Mouse (Mus musculus) liver, adult 2 months (tissue): ENCODE results near the gene Emc1.

ENCODE experiments used
- CTCF ChIP-seq: fragments of 200-500 bp; IDR thresholded peaks from 2 replicates; pipeline ENCODE4 v1.5.1; 2011; ENCODE audit warnings: low read depth, low read length, control low read depth
- POLR2A ChIP-seq: fragments of 200-500 bp; IDR thresholded peaks from 2 replicates; pipeline ENCODE4 v1.6.1; 2011; ENCODE audit warnings: low read length, control low read depth; ENCODE audit not compliant: insufficient read depth; ENCODE audit errors: extremely low read depth

DNA sequence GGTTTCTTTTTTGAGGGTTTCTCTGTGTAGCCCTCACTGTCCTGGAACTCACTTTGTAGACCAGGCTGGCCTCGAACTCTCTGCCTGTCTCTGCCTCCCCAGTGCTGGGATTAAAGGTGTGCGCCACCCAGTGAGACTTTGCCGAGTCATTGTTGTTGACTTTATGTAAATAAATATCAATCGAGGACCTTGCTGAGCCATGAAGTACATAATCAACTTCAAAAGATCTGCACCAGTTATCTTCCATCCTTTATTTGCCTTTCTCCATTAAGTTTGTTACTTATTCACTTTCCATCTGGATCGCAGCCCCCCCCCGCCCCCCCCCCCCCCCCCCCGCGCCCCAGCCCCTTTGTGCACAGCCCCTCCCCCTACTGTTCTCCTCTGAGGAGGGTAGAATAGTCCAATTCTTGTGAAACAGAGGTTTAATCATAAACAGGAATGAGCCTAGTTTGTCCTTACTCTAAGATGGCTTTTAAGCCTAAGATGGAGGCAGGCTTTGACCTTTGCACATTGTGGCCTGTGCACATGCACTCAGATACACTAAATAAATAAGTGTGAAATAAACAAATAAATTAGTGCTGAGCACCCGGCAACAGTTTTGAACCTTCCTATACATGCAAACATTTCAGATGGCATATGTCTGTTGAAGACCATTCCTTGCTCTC, 17.6 kb upstream of the Emc1 start:
- no peak for TF ChIP-seq POLR2A
- TF ChIP-seq CTCF: no peak
